12 mouse cellular contexts compared by ENCODE assay signal in the genomic region with DNA sequence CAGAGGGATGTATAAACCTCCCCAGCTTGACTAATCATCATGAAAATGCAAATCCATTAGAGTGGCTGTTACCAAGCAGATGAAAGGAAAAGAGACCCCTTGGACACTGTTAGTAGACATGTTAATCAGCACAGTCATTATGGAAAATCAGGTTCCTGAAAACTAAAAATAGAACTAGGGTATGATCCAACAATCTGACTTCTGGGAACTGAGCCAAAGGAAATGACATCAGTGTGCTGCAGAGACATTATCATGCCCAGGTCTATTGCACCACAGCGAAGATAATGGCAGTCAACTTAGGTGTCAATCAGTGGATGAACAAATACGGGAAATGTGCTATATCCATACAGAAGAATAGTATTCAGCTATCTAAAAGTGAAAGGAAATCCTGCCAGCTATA. TPM values are rescaled to one million over a fixed set of nuclear protein-coding genes. Genes with fewer than 3 reads are reported as not detected.
DNase-seq lines count a peak whose midpoint lies in the region; ATAC-seq lines count a peak whose summit lies in the region.
"Had no signal": no experiment of that assay in that cellular context is flagged by ENCODE, and none has a peak within 500 bp of the region (broad histone marks: within the 10 kb centered on the region; RNA-seq: fewer than 3 reads in every experiment).

No protein-coding gene starts in this region.

- peak; percentile 7 for DNase-seq in gastrocnemius, adult 18-20 months (ENCODE audit: low spot score)
- DNase-seq in gastrocnemius, postnatal 36 days = no peak
- peak; percentile 37 for DNase-seq in retina, postnatal 1 day
- no peak for DNase-seq in retina, embryonic 14.5 days (ENCODE audit: low spot score)
- DNase-seq in embryo, embryonic 10 days (ENCODE audit: low spot score) = no peak
- DNase-seq in urinary bladder, adult 2 months (ENCODE audit: low spot score) = no peak
- no peak for DNase-seq in right cerebral cortex, adult 2 months (ENCODE audit: low spot score in 2 of 2)
- DNase-seq: adrenal gland, adult 8-10 months; gastrocnemius, postnatal 10 days; kidney, postnatal 10 days had no signal

- no peak overlapping the region for H3K4me2 ChIP-seq in heart, embryonic 15.5 days

- intact Hi-C loops in gastrocnemius, postnatal 36 days (cut with DNase I) = no loop called here

- peaks cover 5% of the 10 kb centered on the region for H3K4me1 ChIP-seq in heart, embryonic 15.5 days (replicated peaks)

- no peaks in the 10 kb centered on the region for H3K9me3 ChIP-seq in heart, embryonic 15.5 days (replicated peaks)

- WGBS in heart, embryonic 15.5 days = 25% methylated on average over 2 of the region's 2 CpGs

- no peaks in the 10 kb centered on the region for H3K27me3 ChIP-seq in heart, embryonic 15.5 days

- ATAC-seq in heart, embryonic 15.5 days (replicated peaks; ENCODE audit: insufficient number of reproducible peaks, insufficient read depth, low FRiP score, low read depth) = peak; percentile 72

- no peak overlapping the region for H3K9ac ChIP-seq in heart, embryonic 15.5 days

- peak overlapping the region; percentile 50 for H3K27ac ChIP-seq in heart, embryonic 15.5 days

- no peak overlapping the region for H3K4me3 ChIP-seq in heart, embryonic 15.5 days

- no peaks in the 10 kb centered on the region for H3K36me3 ChIP-seq in heart, embryonic 15.5 days

RNA-seq across cellular contexts. Expression of gene Cartpt, which starts 43.0 kb away (rescaled TPM):
- total RNA-seq in gastrocnemius, adult 18-20 months (2021) = not detected
- not detected for total RNA-seq in gastrocnemius, postnatal 36 days (2021)
- polyA plus RNA-seq in heart, embryonic 15.5 days (2015; fragmentation: Nextera tagmentation; extraction: Ambion mirVana) = 0.25 and 1.8 TPM in 2 replicates
- 1.4 TPM in 2 replicates for polyA plus RNA-seq in urinary bladder, adult 2 months (2012; rRNA removed)
- total RNA-seq: gastrocnemius, postnatal 10 days had no signal
- polyA plus RNA-seq: limb, embryonic 11.5 days had no signal

Comparison
In these comparisons a context has a peak if more than half of its experiments do, and no peak if none do; other contexts are left out.
1. DNase-seq: peak in gastrocnemius, adult 18-20 months (single experiment) and retina, postnatal 1 day (single experiment); none in gastrocnemius, postnatal 36 days (0 of 2), retina, embryonic 14.5 days (single experiment), embryo, embryonic 10 days (single experiment), urinary bladder, adult 2 months (single experiment) and right cerebral cortex, adult 2 months (0 of 2).